Mouse (Mus musculus): ENCODE data around the gene Actl7b.

Gene Actl7b

DNA sequence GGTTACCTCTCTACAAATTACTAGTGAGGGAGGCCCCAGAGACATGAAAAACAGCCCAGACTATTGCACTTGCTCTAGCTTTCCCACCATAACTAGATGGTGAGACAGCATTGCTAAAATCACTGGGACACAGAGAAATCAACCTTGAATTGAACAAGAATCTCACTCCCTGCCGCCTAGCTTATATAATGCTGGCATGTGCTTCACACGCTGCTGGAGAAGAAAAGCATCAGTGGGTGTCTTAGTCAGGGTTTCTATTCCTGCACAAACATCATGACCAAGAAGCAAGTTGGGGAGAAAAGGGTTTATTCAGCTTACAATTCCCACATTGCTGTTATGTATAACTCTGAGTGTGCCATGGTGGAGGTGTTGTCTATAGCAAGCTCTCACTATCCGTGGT lies 28.1 kb downstream of the Actl7b start:
- DNase-seq (ENCODE audit: low spot score in 2 of 2) = no peak

DNA sequence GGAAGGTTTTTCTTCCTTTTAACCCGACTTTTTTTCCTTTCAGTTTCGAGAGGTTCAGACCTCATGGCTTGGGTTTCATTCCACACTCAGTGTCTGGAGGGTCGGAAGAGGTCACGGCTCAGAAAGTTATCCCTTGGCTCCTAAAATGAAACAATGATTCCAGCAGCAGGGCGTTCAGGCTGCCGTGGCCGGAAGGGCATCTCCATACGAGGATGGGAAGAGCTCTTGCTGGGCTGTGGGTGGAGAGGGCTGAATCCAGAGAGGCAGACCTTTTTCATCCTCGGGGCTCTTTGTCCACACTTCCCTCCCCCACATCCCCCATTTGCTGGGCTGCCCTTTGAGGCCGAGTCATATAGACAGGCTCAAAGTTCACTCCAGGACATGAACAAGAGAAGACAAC lies 39.0 kb downstream of the Actl7b start:
- no peak for DNase-seq (ENCODE audit: low spot score in 2 of 2)

GRCm38 (mm10) chr4:56698671-56699070 lies 42.6 kb downstream of the Actl7b start:
- no peak for DNase-seq (ENCODE audit: low spot score in 2 of 2)

GRCm38 (mm10) chr4:56696401-56696800 lies 44.8 kb downstream of the Actl7b start:
- DNase-seq (ENCODE audit: low spot score in 2 of 2) = no peak
